Mouse (Mus musculus) c-Kit-negative CD71-positive TER-119-positive erythroid progenitor cells, embryonic 14.5 days (primary cell): Measurements from ENCODE around the gene Nipal4.

ENCODE experiments used
- DNase-seq: peaks from one replicate; pipeline ENCODE4 v3.0.0-alpha.2; 2013; ENCODE audit warnings: low read depth, low spot score

Nipal4 gene

GRCm38 (mm10) chr11:46115411-46116173 lies 50.7 kb downstream of the Nipal4 start:
- DNase-seq: no peak

GRCm38 (mm10) chr11:46115011-46115410 lies 51.3 kb downstream of the Nipal4 start:
- no peak for DNase-seq

GRCm38 (mm10) chr11:46114221-46114620 lies 52.1 kb downstream of the Nipal4 start:
- DNase-seq: no peak

DNA sequence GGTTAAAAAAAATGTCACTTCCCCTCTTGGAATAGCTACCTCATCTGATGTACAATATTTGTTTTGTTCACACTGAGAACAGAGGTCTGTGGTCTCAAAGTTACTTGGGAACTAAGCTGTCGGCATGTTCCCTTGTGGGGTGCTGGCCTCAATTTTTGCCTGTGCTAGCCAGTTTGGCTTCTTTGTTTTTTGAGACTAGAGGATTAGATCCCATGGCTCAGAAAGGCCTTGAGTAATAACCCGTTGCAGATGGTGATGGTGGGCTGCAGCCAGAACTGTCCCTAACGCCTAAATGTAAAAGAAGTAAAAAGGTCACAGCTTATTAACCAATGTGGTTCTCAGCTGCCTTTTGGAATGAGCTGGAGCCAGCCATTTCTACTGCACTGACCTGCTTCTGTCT lies 53.1 kb downstream of the Nipal4 start:
- DNase-seq: no peak

GRCm38 (mm10) chr11:46110945-46111287 lies 55.4 kb downstream of the Nipal4 start:
- no peak for DNase-seq

- DNase-seq: no peak
Observed at GRCm38 (mm10) chr11:46110156-46110944, 56.0 kb downstream of the Nipal4 start.

DNA sequence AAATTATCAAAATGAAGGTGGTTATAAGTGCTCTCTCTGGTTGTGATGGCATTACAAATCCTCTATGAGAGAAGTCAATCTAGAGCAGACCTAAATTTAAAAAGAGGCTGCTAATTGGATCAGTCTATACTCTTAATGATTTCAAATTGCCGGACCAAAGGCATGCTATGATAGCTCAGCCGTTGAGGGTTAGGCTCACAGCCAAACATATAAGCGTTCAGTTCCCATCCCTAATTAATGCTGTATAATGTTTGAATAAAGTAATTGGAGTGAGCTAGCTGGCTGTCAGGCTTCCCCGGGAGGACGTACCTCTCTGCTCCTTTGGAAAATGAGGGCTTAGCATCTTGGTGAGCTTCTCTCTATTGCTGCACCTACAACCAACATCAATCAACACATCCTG lies 57.1 kb downstream of the Nipal4 start:
- no peak for DNase-seq

GRCm38 (mm10) chr11:46107046-46107445 lies 59.3 kb downstream of the Nipal4 start:
- DNase-seq: no peak

DNA sequence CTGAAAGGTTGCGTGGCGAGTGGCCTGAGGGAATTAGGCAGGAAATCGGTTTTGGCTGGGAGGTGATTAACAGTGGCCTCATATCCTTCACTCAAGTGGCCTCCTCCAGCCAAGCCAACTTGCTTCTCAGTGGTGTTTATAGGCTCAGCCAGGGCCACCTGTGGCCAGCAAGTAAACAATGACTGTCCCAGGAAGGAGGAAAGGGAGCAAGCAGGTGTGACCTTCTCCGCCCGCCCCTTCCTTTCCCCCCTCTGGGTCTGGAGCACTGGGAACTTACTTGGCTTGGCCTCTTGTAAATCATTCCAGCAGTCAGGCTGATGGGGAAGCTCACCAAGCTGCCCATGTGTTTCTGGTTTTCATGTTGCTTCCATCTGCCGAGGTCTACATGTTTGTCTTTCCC lies 64.2 kb downstream of the Nipal4 start:
- DNase-seq: no peak
